Mouse (Mus musculus): Measurements from ENCODE around the gene Sgk2. TPM values are rescaled to one million over a fixed set of nuclear protein-coding genes. Genes with fewer than 3 reads are reported as not detected.

Gene Sgk2
- polyA plus RNA-seq, 1 experiment = 0.05 TPM

DNA sequence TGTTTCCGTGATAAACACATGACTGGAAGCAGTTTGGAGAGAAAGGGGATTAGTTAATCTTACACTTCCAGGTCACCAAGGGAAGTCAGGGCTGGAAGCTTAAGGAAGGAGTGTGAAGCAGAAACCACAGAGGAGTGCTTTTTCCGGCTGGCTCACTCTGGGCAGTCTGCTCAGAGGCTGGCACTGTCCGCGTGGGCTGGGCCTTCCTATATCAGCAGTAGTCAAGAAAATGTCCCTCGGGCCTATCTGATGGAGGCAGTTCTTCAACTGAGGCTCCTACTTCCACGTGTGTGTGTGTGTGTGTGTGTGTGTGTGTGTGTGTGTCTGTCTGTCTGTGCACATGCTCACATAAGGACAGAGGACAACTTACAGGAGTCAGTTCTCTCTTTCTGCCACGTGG, 52.8 kb downstream of the Sgk2 start:
- WGBS = 79% methylated on average over 7 of the region's 7 CpGs
- TF ChIP-seq POLR2A (IDR thresholded peaks at IDR 0.05; ENCODE audit: low read depth, low read length) (no peak), CTCF (IDR thresholded peaks at IDR 0.05; ENCODE audit: extremely low read depth, insufficient read depth, insufficient read length, insufficient replicate concordance) (no peak)
- peaks cover 55% of the 10 kb centered on the region for H3K36me3 ChIP-seq (ENCODE audit: control insufficient read depth, insufficient read depth, low read length)

DNA sequence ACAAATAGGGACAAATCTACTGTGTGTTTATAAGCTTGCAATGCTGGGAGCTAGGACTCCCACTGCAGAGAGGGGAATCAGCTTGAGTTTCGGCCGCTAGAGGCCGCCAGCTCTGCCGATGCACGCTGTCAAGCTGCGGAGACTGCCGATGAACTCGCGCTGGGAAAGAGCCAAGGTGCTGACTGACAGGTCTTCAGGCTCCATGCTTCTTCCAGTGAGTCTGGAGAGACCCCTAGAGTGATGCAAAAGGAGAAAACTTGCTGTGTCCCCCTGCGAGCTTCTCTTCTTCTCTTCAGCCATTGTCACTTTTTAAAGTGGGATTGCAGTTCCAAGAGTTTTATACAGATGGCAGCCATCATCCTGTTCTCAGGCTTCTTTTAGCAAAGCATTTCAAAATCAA, 61.0 kb downstream of the Sgk2 start:
- Histone ChIP-seq H3K27me3 (ENCODE audit: control insufficient read depth, insufficient read depth, low read length) (no peaks in the 10 kb centered on the region), H3K36me3 (ENCODE audit: control insufficient read depth, insufficient read depth, low read length) (peaks cover 21% of the 10 kb centered on the region), H3K27ac (ENCODE audit: insufficient read depth, low read length) (no peak overlapping the region), H3K4me1 (ENCODE audit: control insufficient read depth, insufficient read depth, insufficient read length) (no peaks in the 10 kb centered on the region), H3K4me3 (ENCODE audit: extremely low read depth, insufficient read depth, insufficient read length) (no peak overlapping the region)
- TF ChIP-seq POLR2A (IDR thresholded peaks at IDR 0.05; ENCODE audit: low read depth, low read length) = no peak
- peak; percentile 86 for TF ChIP-seq CTCF (IDR thresholded peaks at IDR 0.05; ENCODE audit: extremely low read depth, insufficient read depth, insufficient read length, insufficient replicate concordance)
- peak in 1 of 2 experiments; percentile 57 for DNase-seq (ENCODE audit: low read depth in 1 of 2, low spot score in 2 of 2)
- 9% methylated on average over 10 of the region's 10 CpGs for WGBS

More for the DNA sequence above, 52.8 kb downstream of the Sgk2 start:
- H3K4me3 ChIP-seq (ENCODE audit: extremely low read depth, insufficient read depth, insufficient read length) = no peak overlapping the region
- H3K4me1 ChIP-seq (ENCODE audit: control insufficient read depth, insufficient read depth, insufficient read length) = no peaks in the 10 kb centered on the region
- H3K27me3 ChIP-seq (ENCODE audit: control insufficient read depth, insufficient read depth, low read length) = no peaks in the 10 kb centered on the region
- no peak overlapping the region for H3K27ac ChIP-seq (ENCODE audit: insufficient read depth, low read length)
- DNase-seq (ENCODE audit: low read depth in 1 of 2, low spot score in 2 of 2) = no peak

DNA sequence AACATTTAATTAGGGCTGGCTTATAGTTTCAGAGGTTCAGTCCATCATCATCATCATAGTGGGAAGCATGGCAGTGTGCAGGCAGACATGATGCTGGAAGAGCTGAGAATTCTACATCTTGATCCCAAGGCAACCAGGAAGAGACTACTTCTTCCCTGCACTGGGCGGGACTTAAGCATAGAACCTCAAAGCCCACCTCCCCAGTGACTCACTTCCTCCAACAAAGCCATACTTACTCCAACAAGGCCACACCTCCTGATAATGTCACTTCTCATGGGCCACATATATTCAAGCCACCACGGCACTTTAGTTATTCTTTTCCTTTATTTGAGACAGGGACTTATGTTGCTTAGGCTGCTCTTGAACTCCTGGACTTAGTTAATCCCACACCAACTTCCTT, 62.0 kb downstream of the Sgk2 start:
- Histone ChIP-seq H3K4me3 (ENCODE audit: extremely low read depth, insufficient read depth, insufficient read length) (no peak overlapping the region), H3K4me1 (ENCODE audit: control insufficient read depth, insufficient read depth, insufficient read length) (no peaks in the 10 kb centered on the region), H3K36me3 (ENCODE audit: control insufficient read depth, insufficient read depth, low read length) (peaks cover 15% of the 10 kb centered on the region), H3K27me3 (ENCODE audit: control insufficient read depth, insufficient read depth, low read length) (no peaks in the 10 kb centered on the region), H3K27ac (ENCODE audit: insufficient read depth, low read length) (no peak overlapping the region)
- WGBS = 86% methylated on average over 2 of the region's 2 CpGs
- no peak for DNase-seq (ENCODE audit: low read depth in 1 of 2, low spot score in 2 of 2)
- TF ChIP-seq CTCF (IDR thresholded peaks at IDR 0.05; ENCODE audit: extremely low read depth, insufficient read depth, insufficient read length, insufficient replicate concordance) = no peak
- TF ChIP-seq POLR2A (IDR thresholded peaks at IDR 0.05; ENCODE audit: low read depth, low read length) = no peak

DNA sequence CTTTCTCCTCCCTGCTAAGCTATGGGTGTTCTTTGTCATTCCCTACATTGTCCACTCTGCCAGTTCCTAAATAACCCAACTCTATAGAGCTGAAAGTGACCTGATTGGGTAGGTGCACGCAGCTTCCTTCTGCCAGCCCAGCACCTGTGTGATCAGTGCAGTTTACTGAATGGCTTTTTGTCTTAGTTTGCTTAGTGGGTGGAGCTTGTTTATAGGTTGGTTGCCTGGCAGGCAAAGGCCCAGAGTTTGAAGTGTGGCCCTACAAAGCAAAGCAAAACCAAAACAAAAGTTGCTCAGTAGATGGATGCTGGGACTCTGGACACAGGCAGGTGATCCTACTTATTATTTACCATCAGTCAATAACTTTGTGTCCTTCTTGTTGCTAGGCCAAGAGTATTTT, 64.6 kb downstream of the Sgk2 start:
- TF ChIP-seq POLR2A (IDR thresholded peaks at IDR 0.05; ENCODE audit: low read depth, low read length) = no peak
- TF ChIP-seq CTCF (IDR thresholded peaks at IDR 0.05; ENCODE audit: extremely low read depth, insufficient read depth, insufficient read length, insufficient replicate concordance) = no peak
- no peaks in the 10 kb centered on the region for H3K4me1 ChIP-seq (ENCODE audit: control insufficient read depth, insufficient read depth, insufficient read length)
- H3K27me3 ChIP-seq (ENCODE audit: control insufficient read depth, insufficient read depth, low read length) = no peaks in the 10 kb centered on the region
- H3K4me3 ChIP-seq (ENCODE audit: extremely low read depth, insufficient read depth, insufficient read length) = no peak overlapping the region
- no peak overlapping the region for H3K27ac ChIP-seq (ENCODE audit: insufficient read depth, low read length)
- H3K36me3 ChIP-seq (ENCODE audit: control insufficient read depth, insufficient read depth, low read length) = 0 out of 2 replicates have a peak, but pooled peaks cover 1% of the 10 kb centered on the region
- no peak for DNase-seq (ENCODE audit: low read depth in 1 of 2, low spot score in 2 of 2)
- WGBS = 96% methylated on average over 1 of the region's 1 CpGs

DNA sequence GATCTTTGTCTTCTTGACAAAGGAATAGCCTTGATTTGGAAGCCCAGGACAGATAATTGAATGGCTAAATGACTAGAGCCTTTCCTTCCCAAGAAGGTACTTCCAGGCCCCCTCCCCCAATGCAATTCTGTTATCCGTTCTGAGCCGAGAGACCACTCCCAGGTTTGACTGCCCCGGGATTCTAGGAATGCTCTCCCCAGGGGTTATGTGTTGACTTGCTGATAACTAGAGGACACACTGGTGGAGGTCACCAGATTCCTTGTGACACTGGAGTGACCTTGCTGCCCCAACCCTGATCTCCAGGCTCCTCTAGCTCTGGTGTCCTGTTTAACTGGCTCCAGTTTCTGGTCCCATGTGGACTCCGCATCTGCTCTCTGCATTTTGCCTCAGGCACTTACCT, 65.0 kb downstream of the Sgk2 start:
- Histone ChIP-seq H3K27me3 (ENCODE audit: control insufficient read depth, insufficient read depth, low read length) (no peaks in the 10 kb centered on the region), H3K36me3 (ENCODE audit: control insufficient read depth, insufficient read depth, low read length) (0 out of 2 replicates have a peak, but pooled peaks cover 1% of the 10 kb centered on the region), H3K4me3 (ENCODE audit: extremely low read depth, insufficient read depth, insufficient read length) (no peak overlapping the region), H3K27ac (ENCODE audit: insufficient read depth, low read length) (no peak overlapping the region), H3K4me1 (ENCODE audit: control insufficient read depth, insufficient read depth, insufficient read length) (no peaks in the 10 kb centered on the region)
- WGBS = 92% methylated on average over 4 of the region's 4 CpGs
- no peak for DNase-seq (ENCODE audit: low read depth in 1 of 2, low spot score in 2 of 2)
- no peak for TF ChIP-seq CTCF (IDR thresholded peaks at IDR 0.05; ENCODE audit: extremely low read depth, insufficient read depth, insufficient read length, insufficient replicate concordance)
- no peak for TF ChIP-seq POLR2A (IDR thresholded peaks at IDR 0.05; ENCODE audit: low read depth, low read length)

DNA sequence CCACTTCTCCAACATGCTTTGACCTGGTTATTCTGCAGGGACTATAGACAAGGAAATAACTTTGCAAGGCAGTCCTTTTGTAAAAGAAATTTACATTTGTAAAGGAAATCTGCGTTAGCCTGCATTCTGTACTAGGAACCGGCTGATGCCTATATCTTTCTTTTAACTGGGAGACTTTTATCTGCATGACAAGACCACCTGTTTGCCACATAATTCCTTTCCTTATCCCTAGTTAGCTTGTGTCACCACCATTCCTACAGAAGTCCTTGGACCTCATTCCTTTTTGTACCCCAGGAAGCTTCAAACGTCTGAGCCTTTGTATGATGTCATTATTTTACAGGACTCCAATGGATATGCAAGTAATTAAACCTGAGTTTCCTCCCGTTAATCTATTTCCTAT, 65.7 kb downstream of the Sgk2 start:
- H3K4me1 ChIP-seq (ENCODE audit: control insufficient read depth, insufficient read depth, insufficient read length) = no peaks in the 10 kb centered on the region
- no peak overlapping the region for H3K27ac ChIP-seq (ENCODE audit: insufficient read depth, low read length)
- no peaks in the 10 kb centered on the region for H3K27me3 ChIP-seq (ENCODE audit: control insufficient read depth, insufficient read depth, low read length)
- H3K4me3 ChIP-seq (ENCODE audit: extremely low read depth, insufficient read depth, insufficient read length) = no peak overlapping the region
- H3K36me3 ChIP-seq (ENCODE audit: control insufficient read depth, insufficient read depth, low read length) = 0 out of 2 replicates have a peak, but pooled peaks cover 1% of the 10 kb centered on the region
- DNase-seq (ENCODE audit: low read depth in 1 of 2, low spot score in 2 of 2) = no peak
- 87% methylated on average over 4 of the region's 4 CpGs for WGBS
- TF ChIP-seq CTCF (IDR thresholded peaks at IDR 0.05; ENCODE audit: extremely low read depth, insufficient read depth, insufficient read length, insufficient replicate concordance) (no peak), POLR2A (IDR thresholded peaks at IDR 0.05; ENCODE audit: low read depth, low read length) (no peak)

DNA sequence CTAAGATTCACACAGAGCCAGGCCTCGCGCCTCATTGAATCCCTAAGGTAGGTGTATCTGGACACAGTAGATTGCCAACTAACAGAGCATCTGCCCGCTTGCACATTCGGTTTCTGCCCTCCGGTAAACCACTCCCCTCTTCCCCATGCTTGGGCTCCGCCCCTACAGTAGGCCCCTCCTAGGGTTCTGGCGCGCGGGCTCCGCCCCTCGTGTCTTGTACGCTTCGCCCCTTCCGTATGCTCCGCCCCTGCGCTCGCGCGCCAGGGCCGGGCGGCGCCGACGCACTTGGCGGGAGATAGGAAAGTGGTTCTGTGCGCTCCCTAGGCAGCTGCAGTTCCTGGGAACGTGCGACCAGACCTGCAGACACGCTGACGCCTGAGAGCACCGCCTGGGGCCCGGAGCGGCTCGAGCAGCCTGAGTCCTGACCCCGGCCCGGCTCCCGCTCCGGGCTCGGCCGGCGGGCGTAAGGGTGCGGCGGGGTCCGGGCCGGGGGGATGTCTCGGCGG, 67.3 kb downstream of the Sgk2 start, which contains the start of gene Mybl2:
Gene Mybl2, plus strand, starts transcription at position 353 of the 506 bp plus-strand sequence.
- DNase-seq (ENCODE audit: low read depth in 1 of 2, low spot score in 2 of 2) = peak; percentile 88 to 90
- TF ChIP-seq POLR2A (IDR thresholded peaks at IDR 0.05; ENCODE audit: low read depth, low read length) (no peak), CTCF (IDR thresholded peaks at IDR 0.05; ENCODE audit: extremely low read depth, insufficient read depth, insufficient read length, insufficient replicate concordance) (no peak)
- Histone ChIP-seq H3K36me3 (ENCODE audit: control insufficient read depth, insufficient read depth, low read length) (0 out of 2 replicates have a peak, but pooled peaks cover 1% of the 10 kb centered on the region), H3K27me3 (ENCODE audit: control insufficient read depth, insufficient read depth, low read length) (no peaks in the 10 kb centered on the region), H3K27ac (ENCODE audit: insufficient read depth, low read length) (no peak within 1 kb of the TSS), H3K4me1 (ENCODE audit: control insufficient read depth, insufficient read depth, insufficient read length) (no peaks in the 10 kb centered on the region), H3K4me3 (ENCODE audit: extremely low read depth, insufficient read depth, insufficient read length) (peak within 1 kb of the TSS; percentile 64)
- WGBS = under 1% methylated on average over 43 of the region's 48 CpGs
